Mouse (Mus musculus) hindbrain, embryonic 13.5 days (tissue): ENCODE data around the gene Zfp462. TPM values are rescaled to one million over a fixed set of nuclear protein-coding genes. Genes with fewer than 3 reads are reported as not detected.

ENCODE experiments used
- ATAC-seq: fragments of 200-750 bp; cut with Nextera tagmentation; 2 replicates; pipeline ENCODE4 v1.8.0; 2017; ENCODE audit warnings: moderate TSS enrichment; ENCODE audit not compliant: low FRiP score
- H3K27ac ChIP-seq: fragments of 300-500 bp; sonication (generic); 2 replicates; pipeline ENCODE4 v1.5.1; 2015; ENCODE audit warnings: inconsistent platforms, mild to moderate bottlenecking, moderate library complexity
- H3K27me3 ChIP-seq: fragments of 300-500 bp; sonication (generic); 2 replicates; pipeline ENCODE4 v1.6.1; 2015; ENCODE audit warnings: mild to moderate bottlenecking, inconsistent platforms
- H3K36me3 ChIP-seq: fragments of 300-500 bp; sonication (generic); 2 replicates; pipeline ENCODE4 v1.6.1; 2015; ENCODE audit warnings: mild to moderate bottlenecking, inconsistent platforms
- H3K4me1 ChIP-seq: fragments of 300-500 bp; sonication (generic); replicated peaks from 2 replicates; pipeline ENCODE4 v1.6.1; 2015; ENCODE audit warnings: inconsistent platforms
- H3K4me2 ChIP-seq: fragments of 300-500 bp; sonication (generic); 2 replicates; pipeline ENCODE4 v1.6.1; 2015; ENCODE audit warnings: inconsistent platforms, mild to moderate bottlenecking, moderate library complexity
- H3K4me3 ChIP-seq: fragments of 300-500 bp; sonication (generic); 2 replicates; pipeline ENCODE4 v1.5.1; 2015; ENCODE audit warnings: mild to moderate bottlenecking, inconsistent platforms
- H3K9ac ChIP-seq: fragments of 300-500 bp; sonication (generic); 2 replicates; pipeline ENCODE4 v1.6.1; 2015; ENCODE audit warnings: mild to moderate bottlenecking, inconsistent platforms
- H3K9me3 ChIP-seq: fragments of 300-500 bp; sonication (generic); 2 replicates; pipeline ENCODE4 v1.6.1; 2016; ENCODE audit warnings: inconsistent platforms
- WGBS: fragments of 180-500 bp; shearing (Covaris S2); methylation state at CpG from one replicate; pipeline ENCODE4 v1.1.7; 2015; 5-methylcytosine and 5-hydroxymethylcytosine counted together
- polyA plus RNA-seq: library from polyadenylated mRNA; unstranded; fragments of >200 nt; fragmentation: Nextera tagmentation; extraction: Ambion mirVana; gene quantifications from 2 replicates; pipeline ENCODE4 v1.2.1, GENCODE M21; 2015

Gene Zfp462
- polyA plus RNA-seq, 1 experiment from 2014 or later = 18.2 TPM

DNA sequence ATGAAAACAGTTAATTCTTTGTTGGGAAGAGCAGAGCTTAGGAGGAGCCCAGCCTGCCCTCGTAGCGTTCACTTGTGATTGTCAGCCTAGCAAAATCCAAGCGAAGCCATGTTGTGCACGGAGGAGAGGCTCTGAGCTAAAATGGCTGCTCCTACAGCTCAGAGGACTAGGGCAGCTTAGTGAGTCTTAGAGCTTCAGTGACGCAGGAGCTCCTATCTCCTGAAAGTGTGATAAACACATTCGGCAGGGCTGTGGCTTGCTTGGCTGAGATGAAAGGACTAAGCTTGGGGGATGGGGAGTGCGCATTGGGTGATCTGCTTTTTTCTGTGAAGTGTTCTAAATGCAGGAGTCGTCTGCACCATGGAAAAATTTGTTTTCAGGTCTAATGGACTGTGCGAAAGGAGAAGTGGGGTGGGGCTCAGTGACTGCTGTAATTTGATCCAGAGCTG, 60.7 kb downstream of the Zfp462 start:
- 7% methylated on average over 9 of the region's 9 CpGs for WGBS

DNA sequence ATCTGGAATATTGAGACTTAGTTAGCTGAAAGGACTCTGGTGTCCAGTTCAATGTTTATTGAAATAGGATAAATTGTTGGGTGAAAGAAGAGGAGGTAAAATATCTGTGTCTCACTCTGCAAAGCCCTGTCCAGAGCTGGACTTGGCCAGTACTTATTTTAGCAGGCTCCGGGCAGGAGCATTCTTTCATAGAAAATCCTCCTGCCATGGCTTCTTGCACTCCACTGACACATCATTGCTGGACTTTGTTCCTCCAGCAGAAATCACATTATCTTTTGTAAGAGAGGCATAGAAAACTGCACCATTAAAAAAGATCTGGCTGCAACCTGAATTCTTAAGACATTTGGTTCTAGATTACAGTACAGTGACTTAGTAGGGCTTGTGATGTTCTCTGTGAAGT, 61.2 kb downstream of the Zfp462 start:
- ATAC-seq = no peak
- Histone ChIP-seq H3K36me3 (peaks cover 38% of the 10 kb centered on the region), H3K27me3 (no peaks in the 10 kb centered on the region), H3K9ac (no peak overlapping the region), H3K4me1 (peaks cover 43% of the 10 kb centered on the region), H3K27ac (peak overlapping the region; percentile 91), H3K4me2 (peak overlapping the region; percentile 41; the same call in 1 of the 2 replicates), H3K9me3 (no peaks in the 10 kb centered on the region), H3K4me3 (no peak overlapping the region)
- 29% methylated on average over 1 of the region's 1 CpGs for WGBS

More for the DNA sequence above, 60.7 kb downstream of the Zfp462 start:
- Histone ChIP-seq H3K4me3 (no peak overlapping the region; the same call in 1 of the 2 replicates), H3K4me1 (peaks cover 43% of the 10 kb centered on the region), H3K36me3 (peaks cover 33% of the 10 kb centered on the region), H3K9ac (peak overlapping the region; percentile 49; the same call in 1 of the 2 replicates), H3K27ac (peak overlapping the region; percentile 91), H3K27me3 (no peaks in the 10 kb centered on the region), H3K9me3 (no peaks in the 10 kb centered on the region), H3K4me2 (peak overlapping the region; percentile 41)
- peak; percentile 86 for ATAC-seq

DNA sequence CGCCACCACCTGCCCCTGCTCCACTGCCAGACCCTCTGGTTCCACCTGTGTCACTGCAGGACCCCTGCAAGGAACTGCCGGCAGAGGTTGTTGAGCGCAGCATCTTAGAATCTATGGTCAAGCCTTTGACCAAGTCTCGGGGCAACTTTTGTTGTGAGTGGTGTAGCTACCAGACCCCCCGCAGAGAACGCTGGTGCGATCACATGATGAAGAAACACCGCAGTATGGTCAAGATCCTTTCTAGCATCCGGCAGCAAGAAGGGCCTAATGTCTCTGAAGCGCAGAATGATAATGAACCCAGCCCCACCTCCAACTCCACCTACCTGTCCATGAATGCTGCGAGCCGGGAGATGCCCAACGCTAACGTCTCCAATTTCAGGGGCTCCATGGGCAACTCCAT, 63.8 kb downstream of the Zfp462 start:
- no peak for ATAC-seq
- Histone ChIP-seq H3K36me3 (peaks cover 64% of the 10 kb centered on the region), H3K9ac (no peak overlapping the region), H3K27ac (no peak overlapping the region), H3K9me3 (no peaks in the 10 kb centered on the region), H3K4me2 (no peak overlapping the region), H3K4me3 (no peak overlapping the region), H3K4me1 (peaks cover 32% of the 10 kb centered on the region), H3K27me3 (no peaks in the 10 kb centered on the region)
- WGBS = 96% methylated on average over 14 of the region's 14 CpGs

DNA sequence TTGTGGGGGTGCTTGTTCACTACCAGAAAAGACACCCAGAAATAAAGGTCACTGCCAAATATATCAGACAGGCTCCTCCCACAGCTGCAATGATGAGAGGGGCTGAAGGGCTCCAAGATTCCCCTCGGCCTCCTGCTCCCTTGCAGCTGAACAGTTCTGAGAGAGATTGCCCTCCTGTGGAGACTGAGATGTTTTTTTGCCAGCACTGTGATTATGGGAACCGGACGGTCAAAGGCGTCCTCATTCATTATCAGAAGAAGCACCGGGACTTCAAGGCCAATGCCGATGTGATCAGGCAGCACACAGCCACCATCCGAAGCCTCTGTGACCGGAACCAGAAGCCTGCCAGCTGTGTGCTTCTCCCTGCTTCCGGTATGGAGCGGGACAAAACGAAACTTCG, 66.5 kb downstream of the Zfp462 start:
- Histone ChIP-seq H3K27me3 (no peaks in the 10 kb centered on the region), H3K9me3 (no peaks in the 10 kb centered on the region), H3K4me2 (no peak overlapping the region), H3K27ac (no peak overlapping the region), H3K36me3 (peaks cover 92% of the 10 kb centered on the region), H3K4me3 (no peak overlapping the region), H3K9ac (no peak overlapping the region), H3K4me1 (peaks cover 8% of the 10 kb centered on the region)
- no peak for ATAC-seq
- WGBS = 85% methylated on average over 12 of the region's 12 CpGs

DNA sequence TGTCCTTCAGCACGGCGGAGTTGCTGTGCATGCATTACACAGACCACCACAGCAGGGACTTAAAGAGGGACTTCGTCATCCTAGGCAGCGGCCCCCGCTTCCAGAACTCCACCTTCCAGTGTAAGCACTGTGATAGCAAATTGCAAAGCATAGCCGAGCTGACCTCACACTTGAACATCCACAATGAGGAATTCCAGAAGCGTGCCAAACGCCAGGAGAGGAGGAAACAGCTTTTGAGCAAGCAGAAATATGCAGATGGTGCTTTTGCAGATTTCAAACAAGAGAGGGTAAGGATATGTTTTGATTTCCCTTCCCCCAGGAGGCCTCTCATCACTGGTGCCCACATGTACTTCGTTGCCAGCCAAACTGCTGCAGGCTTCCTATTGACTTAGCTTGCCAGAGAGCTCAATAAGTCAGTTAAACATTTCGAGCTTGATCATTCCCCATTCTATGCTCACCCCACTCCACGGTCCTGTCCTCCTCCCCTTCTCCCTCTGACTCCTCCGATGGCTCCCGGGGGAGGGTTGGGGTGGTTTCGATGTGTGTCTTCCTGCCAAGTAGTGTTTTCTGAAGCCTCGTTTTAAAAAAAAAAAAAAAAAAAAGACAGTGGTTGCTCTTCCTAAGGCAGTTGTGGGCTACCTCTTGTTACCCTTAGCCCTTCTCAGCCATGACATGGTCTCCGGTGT, 68.9 kb downstream of the Zfp462 start:
- 72% methylated on average over 16 of the region's 16 CpGs for WGBS
- Histone ChIP-seq H3K27me3 (no peaks in the 10 kb centered on the region), H3K9ac (no peak overlapping the region), H3K4me1 (peaks cover 6% of the 10 kb centered on the region; the same call in 1 of the 2 replicates), H3K4me3 (no peak overlapping the region), H3K36me3 (peaks cover 95% of the 10 kb centered on the region), H3K4me2 (no peak overlapping the region), H3K9me3 (no peaks in the 10 kb centered on the region), H3K27ac (no peak overlapping the region; the same call in 1 of the 2 replicates)
- ATAC-seq = no peak

DNA sequence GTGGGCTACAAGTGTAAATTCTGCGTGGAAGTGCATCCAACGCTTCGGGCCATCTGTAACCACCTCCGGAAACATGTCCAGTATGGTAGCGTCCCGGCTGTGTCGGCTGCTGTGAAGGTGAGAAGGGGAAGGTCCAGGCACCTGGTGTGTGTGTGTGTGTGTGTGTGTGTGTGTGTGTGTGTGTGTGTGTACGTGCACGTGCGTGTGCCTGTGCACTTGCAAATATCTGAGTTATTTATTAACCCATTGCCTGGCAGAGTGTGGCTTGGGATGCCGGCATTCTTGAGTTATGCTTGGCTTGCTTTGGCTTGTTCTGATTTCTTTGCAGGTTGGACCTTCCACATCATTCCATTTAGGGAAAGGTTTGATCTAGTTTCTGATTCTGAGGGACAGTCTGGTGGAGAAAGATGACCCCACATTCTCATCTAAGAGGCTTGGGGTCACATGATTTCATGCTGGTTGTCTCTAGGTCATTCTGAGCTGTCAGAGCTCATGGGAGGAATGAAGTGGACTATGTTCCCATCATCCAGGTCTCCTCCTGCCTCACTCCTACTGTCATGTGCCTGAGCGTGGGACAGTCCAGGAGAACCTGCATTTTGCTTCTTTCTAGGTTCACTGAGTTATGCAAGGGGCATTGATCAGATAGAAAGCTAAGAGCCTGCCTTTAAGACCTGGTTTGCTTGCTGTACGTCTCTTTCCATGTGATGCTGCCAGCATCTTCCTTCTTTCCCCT, 70.0 kb downstream of the Zfp462 start:
- Histone ChIP-seq H3K9ac (no peak overlapping the region), H3K4me3 (no peak overlapping the region), H3K9me3 (no peaks in the 10 kb centered on the region), H3K27ac (no peak overlapping the region), H3K27me3 (no peaks in the 10 kb centered on the region), H3K4me1 (peaks cover 6% of the 10 kb centered on the region; the same call in 1 of the 2 replicates), H3K36me3 (peaks cover 94% of the 10 kb centered on the region), H3K4me2 (no peak overlapping the region)
- WGBS = 93% methylated on average over 13 of the region's 13 CpGs
- ATAC-seq = no peak

DNA sequence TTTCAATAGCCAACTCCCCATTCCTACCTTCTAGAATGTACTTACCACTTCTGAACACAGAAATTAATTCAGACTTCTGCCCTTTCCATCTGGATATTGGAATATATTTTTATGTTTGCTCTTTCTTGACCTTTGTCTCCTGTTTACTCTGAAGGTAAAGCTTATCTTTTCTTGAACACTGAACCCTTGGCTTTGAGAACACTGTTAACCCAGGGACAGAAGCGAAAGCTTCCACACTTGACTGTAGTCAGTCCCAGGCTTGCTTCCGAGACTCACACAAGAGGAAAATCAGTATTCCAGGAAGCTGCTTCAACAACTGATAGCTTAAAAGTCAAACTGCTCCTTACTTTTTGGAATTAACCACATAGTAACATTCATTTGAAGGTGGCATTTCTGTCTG, 70.7 kb downstream of the Zfp462 start:
- H3K9ac ChIP-seq = no peak overlapping the region
- H3K27me3 ChIP-seq = no peaks in the 10 kb centered on the region
- no peak overlapping the region for H3K4me2 ChIP-seq
- no peaks in the 10 kb centered on the region for H3K9me3 ChIP-seq
- peaks cover 6% of the 10 kb centered on the region; the same call in 1 of the 2 replicates for H3K4me1 ChIP-seq
- peaks cover 94% of the 10 kb centered on the region for H3K36me3 ChIP-seq
- no peak overlapping the region for H3K4me3 ChIP-seq
- WGBS = 95% methylated on average over 2 of the region's 2 CpGs
- ATAC-seq = no peak
- no peak overlapping the region for H3K27ac ChIP-seq

DNA sequence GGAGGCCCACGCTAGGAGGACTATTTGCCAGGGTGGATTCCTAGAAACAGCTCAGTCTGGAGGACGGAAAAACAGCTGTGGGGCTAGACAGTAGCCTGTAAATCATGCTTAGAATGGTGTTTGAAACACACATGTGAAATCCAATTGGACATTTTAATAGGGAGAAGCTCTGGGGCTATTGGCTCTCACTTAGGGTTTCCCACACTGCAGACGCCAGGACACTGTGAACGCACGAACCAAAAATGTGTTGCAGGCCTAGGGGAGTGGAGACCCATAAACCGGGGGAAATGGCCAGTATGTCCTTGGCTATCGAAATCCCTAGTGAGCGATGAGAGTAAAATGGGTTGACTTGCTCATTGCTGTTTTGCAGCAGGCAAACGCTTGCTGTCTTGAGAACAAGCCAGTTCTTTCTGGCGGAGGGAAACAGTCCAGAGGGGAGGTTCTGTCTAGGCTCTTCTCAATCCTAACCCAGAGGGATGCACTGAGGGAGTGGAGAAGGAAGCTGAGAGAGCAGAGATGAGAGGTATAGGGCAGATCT, 81.3 kb downstream of the Zfp462 start:
- Histone ChIP-seq H3K9me3 (no peaks in the 10 kb centered on the region), H3K36me3 (peaks cover 51% of the 10 kb centered on the region)
- 87% methylated on average over 10 of the region's 10 CpGs for WGBS

DNA sequence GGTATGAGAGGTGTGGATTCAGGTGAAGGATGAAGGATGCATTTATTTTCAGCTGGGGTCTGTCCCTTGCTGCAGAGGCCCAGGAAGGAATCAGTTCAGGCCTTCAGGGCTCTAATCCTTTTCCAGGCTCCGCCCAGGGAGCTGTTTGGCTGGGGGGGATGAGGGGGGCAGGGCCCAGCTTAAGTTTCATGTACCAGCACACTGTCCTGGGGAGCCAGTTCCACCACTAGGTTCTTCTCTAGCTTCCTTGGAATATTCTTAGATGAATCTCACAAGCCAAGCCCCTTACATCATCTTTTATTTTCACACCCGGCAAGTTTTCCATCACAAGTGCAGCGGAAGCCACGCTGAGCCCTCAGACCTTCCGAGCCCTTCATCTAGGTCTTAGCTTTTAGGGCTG, 85.6 kb downstream of the Zfp462 start:
- peaks cover 9% of the 10 kb centered on the region for H3K4me1 ChIP-seq
- no peak overlapping the region for H3K9ac ChIP-seq
- no peak overlapping the region for H3K4me3 ChIP-seq
- no peak overlapping the region for H3K27ac ChIP-seq
- no peak for ATAC-seq
- H3K27me3 ChIP-seq = no peaks in the 10 kb centered on the region
- H3K36me3 ChIP-seq = peaks cover 26% of the 10 kb centered on the region
- H3K4me2 ChIP-seq = no peak overlapping the region
- no peaks in the 10 kb centered on the region for H3K9me3 ChIP-seq
- WGBS = 83% methylated on average over 5 of the region's 5 CpGs

More for the DNA sequence above, 81.3 kb downstream of the Zfp462 start:
- Histone ChIP-seq H3K4me1 (peaks cover 12% of the 10 kb centered on the region), H3K27me3 (no peaks in the 10 kb centered on the region), H3K4me3 (no peak overlapping the region), H3K27ac (peak overlapping the region; percentile 36), H3K9ac (no peak overlapping the region), H3K4me2 (no peak overlapping the region)
- ATAC-seq = no peak

DNA sequence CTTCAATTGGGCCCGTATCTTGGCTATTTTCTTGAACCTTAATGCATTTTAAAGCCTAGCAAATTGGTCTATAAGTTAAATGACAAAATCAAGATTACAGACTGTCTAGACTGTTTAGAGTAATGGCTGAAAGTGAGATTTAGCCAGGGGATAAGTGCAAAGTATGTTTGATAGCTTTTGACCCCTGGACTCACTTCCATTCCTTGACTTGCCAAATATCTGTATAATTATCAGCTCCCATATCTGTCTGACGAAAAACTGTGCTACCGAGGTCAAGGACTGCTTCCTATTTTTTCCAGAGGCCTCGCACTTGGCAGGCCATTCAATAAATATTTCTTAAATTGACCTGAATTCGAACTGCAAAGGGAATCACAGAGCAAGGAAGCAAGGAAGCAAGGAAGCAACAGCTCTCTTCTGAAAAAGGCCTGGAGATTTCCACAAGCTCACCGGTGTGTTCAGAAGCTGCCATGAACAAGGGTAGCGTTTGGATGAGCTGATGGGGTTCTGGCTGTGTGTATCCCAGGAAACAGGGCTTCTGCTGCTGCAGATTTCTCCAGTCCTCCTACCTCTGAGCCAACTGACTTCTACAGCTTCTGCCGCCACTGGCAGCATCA, 87.6 kb downstream of the Zfp462 start:
- H3K27me3 ChIP-seq = no peaks in the 10 kb centered on the region
- ATAC-seq = no peak
- WGBS = 77% methylated on average over 8 of the region's 8 CpGs
- H3K4me2 ChIP-seq = no peak overlapping the region
- no peak overlapping the region for H3K27ac ChIP-seq
- H3K9ac ChIP-seq = no peak overlapping the region
- no peak overlapping the region for H3K4me3 ChIP-seq
- peaks cover 6% of the 10 kb centered on the region for H3K4me1 ChIP-seq
- no peaks in the 10 kb centered on the region for H3K9me3 ChIP-seq
- peaks cover 37% of the 10 kb centered on the region for H3K36me3 ChIP-seq

DNA sequence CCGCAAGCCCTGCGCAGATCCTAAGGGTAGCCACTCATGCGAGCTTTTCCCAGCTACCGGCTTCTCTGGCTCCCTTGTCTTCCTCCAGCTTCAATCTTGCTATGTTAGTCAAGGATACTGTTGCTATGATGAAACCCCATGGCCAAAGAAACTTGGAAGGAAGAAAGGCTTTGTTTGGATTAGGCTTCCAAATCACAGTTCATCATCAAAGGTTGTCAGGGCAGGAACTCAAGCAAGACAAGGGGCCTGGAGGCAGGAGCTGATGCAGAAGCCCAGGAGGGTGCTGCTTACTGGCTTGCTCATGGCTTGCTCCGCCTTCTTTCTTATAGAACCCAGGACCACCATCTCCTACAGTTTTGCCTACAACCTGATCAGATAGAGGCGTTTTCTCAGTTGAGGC, 88.6 kb downstream of the Zfp462 start:
- Histone ChIP-seq H3K4me1 (peaks cover 6% of the 10 kb centered on the region), H3K36me3 (peaks cover 35% of the 10 kb centered on the region), H3K4me2 (no peak overlapping the region), H3K9ac (no peak overlapping the region), H3K27ac (0 out of 2 replicates have a peak overlapping the region, but pooled peaks have one; percentile 13), H3K9me3 (no peaks in the 10 kb centered on the region), H3K27me3 (no peaks in the 10 kb centered on the region), H3K4me3 (no peak overlapping the region)
- 90% methylated on average over 6 of the region's 6 CpGs for WGBS
- ATAC-seq = no peak

DNA sequence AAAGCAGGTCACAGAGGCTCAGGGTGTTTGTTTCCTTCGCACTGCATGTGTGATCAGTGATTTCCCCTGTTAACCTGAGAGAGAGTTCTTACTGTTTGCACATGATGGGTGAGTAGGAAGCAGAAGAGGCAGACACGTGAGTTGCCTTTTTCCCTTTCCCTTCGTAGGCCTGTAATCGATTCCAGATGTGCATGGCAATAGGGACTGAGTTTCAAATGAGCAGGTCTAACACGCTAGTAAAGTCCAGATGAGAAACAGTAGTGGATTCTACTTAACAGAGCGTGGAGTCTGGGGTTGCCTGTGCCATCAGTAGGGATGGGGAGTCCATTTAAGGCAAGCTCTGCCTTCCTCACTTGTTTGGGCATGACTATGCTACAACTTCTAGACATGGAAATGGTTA, 93.3 kb downstream of the Zfp462 start:
- no peak overlapping the region for H3K4me2 ChIP-seq
- H3K27me3 ChIP-seq = no peaks in the 10 kb centered on the region
- no peaks in the 10 kb centered on the region for H3K9me3 ChIP-seq
- peaks cover 30% of the 10 kb centered on the region for H3K4me1 ChIP-seq
- no peak overlapping the region for H3K27ac ChIP-seq
- WGBS = 87% methylated on average over 6 of the region's 6 CpGs
- ATAC-seq = no peak
- no peak overlapping the region for H3K4me3 ChIP-seq
- H3K9ac ChIP-seq = no peak overlapping the region
- H3K36me3 ChIP-seq = peaks cover 39% of the 10 kb centered on the region
